Mouse (Mus musculus): ENCODE data around the gene Fbln7. TPM values are rescaled to one million over a fixed set of nuclear protein-coding genes. Genes with fewer than 3 reads are reported as not detected.

Fbln7 gene
- polyA plus RNA-seq, 1 experiment from 2014 or later: 2.2 TPM

DNA sequence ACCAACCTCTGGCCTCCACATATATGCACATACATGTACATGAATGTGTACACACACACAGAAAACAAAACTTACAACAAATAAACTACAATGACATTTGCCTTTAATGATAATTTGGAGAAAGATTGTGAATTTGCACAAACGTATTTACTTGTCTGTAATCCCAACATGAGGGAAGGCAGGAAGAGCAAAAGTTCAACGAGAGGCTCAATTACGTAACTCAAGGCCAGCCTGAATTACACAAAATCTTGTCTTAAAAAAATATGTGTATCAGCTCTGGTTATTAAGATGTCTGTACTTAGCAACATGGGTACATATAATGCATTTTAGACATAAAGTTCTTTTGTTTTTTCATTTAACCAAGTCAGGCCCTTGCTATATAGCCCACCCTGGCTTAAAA lies 73.5 kb downstream of the Fbln7 start:
- no peaks in the 10 kb centered on the region for H3K27me3 ChIP-seq
- H3K9me3 ChIP-seq: no peaks in the 10 kb centered on the region
- no peak overlapping the region for H3K4me2 ChIP-seq (replicated peaks)
- no peak for ATAC-seq (ENCODE audit: low FRiP score, low read depth)
- H3K4me1 ChIP-seq: no peaks in the 10 kb centered on the region
- 96% methylated on average over 3 of the region's 3 CpGs for WGBS
- 0 out of 2 replicates have a peak, but pooled peaks cover 15% of the 10 kb centered on the region for H3K36me3 ChIP-seq
- H3K4me3 ChIP-seq: no peak overlapping the region
- H3K9ac ChIP-seq (replicated peaks): no peak overlapping the region
- no peak overlapping the region for H3K27ac ChIP-seq (replicated peaks)

DNA sequence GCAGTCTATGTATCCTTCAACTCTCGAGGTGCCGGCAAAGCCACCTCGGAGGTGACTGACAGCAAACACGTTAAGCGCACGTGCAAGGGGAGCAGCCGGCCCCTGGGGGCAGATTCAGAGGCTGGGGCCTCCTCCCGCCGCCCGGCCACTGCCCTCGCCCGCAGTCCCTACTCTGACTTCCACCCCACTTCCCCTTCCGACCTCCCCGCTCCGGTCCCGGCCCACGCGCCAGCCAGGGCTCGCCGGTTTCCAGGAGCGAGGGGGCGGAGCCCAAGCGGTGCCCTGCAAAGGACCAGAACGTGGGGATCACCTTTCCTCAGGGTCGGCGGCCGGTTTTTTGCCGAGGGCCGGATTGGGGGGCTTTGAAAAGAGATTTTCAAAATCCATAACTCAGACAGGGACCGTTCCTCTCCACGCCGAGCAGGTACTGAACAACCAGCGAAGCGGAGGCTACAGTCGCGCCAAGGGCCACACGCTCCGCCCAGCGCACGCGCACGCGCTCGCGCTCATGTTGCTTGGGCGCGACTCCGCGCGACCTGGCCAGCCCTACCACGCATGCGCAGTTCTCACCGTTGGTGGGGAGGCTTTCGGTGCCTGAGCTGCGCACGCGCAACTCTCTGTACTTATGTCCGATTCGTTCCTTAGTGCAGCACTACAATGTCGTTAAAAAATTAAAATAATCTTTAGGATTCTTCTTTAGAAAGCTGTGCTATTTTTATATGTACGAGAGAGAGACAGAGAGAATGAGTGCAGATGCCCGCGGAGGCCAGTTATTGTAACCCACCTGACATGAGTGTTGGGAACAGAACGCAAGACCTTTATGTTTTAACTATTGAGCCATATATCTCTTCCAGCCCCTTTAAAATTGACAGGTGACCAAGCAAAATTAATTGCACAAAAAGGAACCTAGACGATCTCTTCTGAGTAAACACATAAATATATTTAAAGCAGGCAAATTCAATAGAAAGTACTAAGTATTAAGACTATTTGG lies 81.1 kb downstream of the Fbln7 start, which contains the start of gene Zc3h8:
TSS of gene Zc3h8 (minus strand) at position 540 of the 991 bp plus-strand sequence.
- WGBS: 2% methylated on average over 65 of the region's 65 CpGs

More for the DNA sequence above, 81.1 kb downstream of the Fbln7 start, which contains the start of gene Zc3h8:
- no peaks in the 10 kb centered on the region for H3K36me3 ChIP-seq
- peak within 1 kb of the TSS; percentile 76 for H3K4me3 ChIP-seq
- peak; percentile 93 for ATAC-seq (ENCODE audit: low FRiP score, low read depth)
- H3K4me2 ChIP-seq (replicated peaks): peak within 1 kb of the TSS; percentile 79
- peak within 1 kb of the TSS; percentile 82 for H3K27ac ChIP-seq (replicated peaks)
- H3K9ac ChIP-seq (replicated peaks): peak within 1 kb of the TSS; percentile 64
- 0 out of 2 replicates have a peak, but pooled peaks cover 6% of the 10 kb centered on the region for H3K27me3 ChIP-seq
- no peaks in the 10 kb centered on the region for H3K9me3 ChIP-seq
- peaks cover 6% of the 10 kb centered on the region; the same call in 1 of the 2 replicates for H3K4me1 ChIP-seq

Small RNA genes within 50 kb of the gene (microRNA-seq; reads per million reads assigned to microRNA genes)
- gene Gm22859: not detected

Other genes with a start within 250 kb of the Fbln7 start
- 90.0 and 91.9 TPM in 2 replicates for gene Anapc1, start 175.6 kb upstream of the Fbln7 start, polyA plus RNA-seq (2016; fragmentation: Nextera tagmentation; extraction: Ambion mirVana)
- 3.3 and 4.6 TPM in 2 replicates for gene Mertk, start 164.0 kb upstream of the Fbln7 start, polyA plus RNA-seq (2016; fragmentation: Nextera tagmentation; extraction: Ambion mirVana)
- gene Tmem87b, start 44.9 kb upstream of the Fbln7 start, polyA plus RNA-seq (2016; fragmentation: Nextera tagmentation; extraction: Ambion mirVana): 33.2 and 34.3 TPM in 2 replicates
- 9.2 TPM in 2 replicates for gene Zc3h8, start 81.1 kb downstream of the Fbln7 start, polyA plus RNA-seq (2016; fragmentation: Nextera tagmentation; extraction: Ambion mirVana)
- gene Zc3h6, start 104.4 kb downstream of the Fbln7 start, polyA plus RNA-seq (2016; fragmentation: Nextera tagmentation; extraction: Ambion mirVana): 4.3 TPM in 2 replicates
- gene Gm10762, start 104.7 kb downstream of the Fbln7 start, polyA plus RNA-seq (2016; fragmentation: Nextera tagmentation; extraction: Ambion mirVana): 29.3 and 31.7 TPM in 2 replicates
- gene Vinac1, start 185.2 kb downstream of the Fbln7 start, polyA plus RNA-seq (2016; fragmentation: Nextera tagmentation; extraction: Ambion mirVana): 0.24 and 0.31 TPM in 2 replicates
- gene Ttl, start 203.0 kb downstream of the Fbln7 start, polyA plus RNA-seq (2016; fragmentation: Nextera tagmentation; extraction: Ambion mirVana): 15.1 and 16.8 TPM in 2 replicates
- 27.2 and 27.3 TPM in 2 replicates for gene Polr1b, start 238.0 kb downstream of the Fbln7 start, polyA plus RNA-seq (2016; fragmentation: Nextera tagmentation; extraction: Ambion mirVana)

Data from midbrain, embryonic 12.5 days (tissue).